Mouse (Mus musculus) thymus, postnatal 0 days (tissue): ENCODE measurements around the gene Ubxn1. TPM values are rescaled to one million over a fixed set of nuclear protein-coding genes. Genes with fewer than 3 reads are reported as not detected.
"Not testable (repeated sequence)": the region's sequence is repeated elsewhere in the genome, so short reads cannot be mapped to it uniquely, and the experiment has no call there.

Source experiments
- DNase-seq: peaks from one replicate; pipeline ENCODE4 v3.0.0-alpha.2; 2015; ENCODE audit warnings: low spot score
- polyA plus RNA-seq: library from polyadenylated mRNA; unstranded; fragments of >200 nt; fragmentation: Nextera tagmentation; extraction: Ambion mirVana; gene quantifications from 2 replicates; pipeline ENCODE4 v1.2.1, GENCODE M21; 2015

Ubxn1 gene
- 171 and 178 TPM in 2 replicates for polyA plus RNA-seq

DNA sequence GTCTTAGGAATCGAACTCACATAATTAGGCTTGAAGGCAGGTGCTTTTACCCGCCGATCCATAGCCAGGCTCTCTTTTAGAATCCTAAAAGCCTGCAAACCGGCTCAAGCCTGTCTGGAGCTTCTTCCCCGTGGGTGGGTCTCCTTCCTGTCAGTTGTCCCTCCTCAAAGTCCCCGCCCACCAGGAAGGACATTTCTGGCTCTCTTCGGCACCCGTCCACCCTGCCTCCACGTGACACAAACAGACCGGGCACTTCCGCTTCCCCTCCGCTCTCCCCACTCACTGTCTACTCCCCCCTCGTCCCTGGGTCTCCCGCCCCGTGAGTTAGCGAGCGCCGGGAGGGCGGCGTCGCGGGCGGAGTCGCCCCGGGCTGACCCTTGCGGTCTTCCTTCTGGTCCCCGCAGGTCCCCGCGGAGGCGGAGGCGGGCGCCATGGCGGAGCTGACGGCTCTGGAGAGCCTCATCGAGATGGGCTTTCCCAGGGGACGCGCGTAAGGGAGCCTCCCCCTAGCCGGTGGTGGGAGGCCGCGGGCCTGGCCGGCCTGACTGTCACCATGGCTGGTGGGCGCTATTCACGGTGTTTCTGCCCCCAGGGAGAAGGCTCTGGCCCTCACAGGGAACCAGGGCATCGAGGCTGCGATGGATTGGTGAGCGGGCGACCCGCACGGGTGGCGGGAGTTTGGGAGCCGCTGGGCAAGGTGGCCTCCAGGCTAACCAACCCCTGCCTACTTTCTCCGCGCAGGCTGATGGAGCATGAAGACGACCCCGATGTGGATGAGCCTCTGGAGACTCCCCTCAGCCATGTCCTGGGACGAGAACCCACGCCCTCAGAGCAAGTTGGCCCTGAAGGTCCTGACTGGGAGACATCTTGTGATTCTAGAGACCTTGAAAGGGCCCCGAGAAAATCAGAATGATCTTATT, at the start of gene Ubxn1:
Ubxn1 (plus strand) TSS at position 230 of the 920 bp plus-strand sequence.
- DNase-seq: peak; percentile 96

DNA sequence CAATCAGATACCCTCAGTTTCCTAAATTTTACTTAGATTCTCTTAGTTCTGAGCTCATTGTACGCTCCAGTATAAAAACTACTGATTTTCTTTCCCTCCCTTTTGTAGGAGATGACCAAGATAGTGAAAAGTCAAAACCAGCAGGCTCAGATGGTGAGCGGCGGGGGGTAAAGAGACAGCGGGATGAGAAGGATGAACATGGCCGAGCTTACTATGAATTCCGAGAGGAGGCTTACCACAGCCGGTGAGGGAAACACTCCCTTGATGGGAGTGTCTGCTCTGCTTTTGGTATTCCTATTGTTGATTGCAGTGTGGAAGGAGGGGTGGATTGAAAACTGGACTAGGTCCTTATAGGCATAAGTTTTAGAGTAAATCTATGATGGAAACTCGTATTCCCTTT, 48.6 kb upstream of the Ubxn1 start:
- DNase-seq: no peak

DNA sequence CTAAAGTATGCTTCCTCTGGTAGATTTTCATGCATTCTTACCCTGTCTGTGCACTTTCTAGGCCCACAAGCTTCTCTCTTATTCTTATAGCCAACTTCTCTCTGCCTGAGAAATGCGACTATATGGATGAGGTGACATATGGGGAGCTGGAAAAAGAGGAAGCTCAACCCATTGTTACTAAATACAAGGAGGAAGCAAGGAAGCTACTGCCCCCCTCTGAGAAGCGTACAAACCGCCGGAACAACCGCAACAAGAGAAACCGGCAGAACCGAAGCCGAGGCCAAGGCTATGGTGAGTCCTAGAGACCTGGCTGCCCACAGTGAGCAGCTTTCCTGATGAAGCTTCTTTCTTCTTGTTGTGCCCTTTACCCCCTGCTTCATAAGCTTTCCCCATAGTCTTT, 41.6 kb upstream of the Ubxn1 start, which contains the start of gene AC129217.1:
AC129217.1 (plus strand) TSS at position 114 of the 400 bp plus-strand sequence.
- no peak for DNase-seq

DNA sequence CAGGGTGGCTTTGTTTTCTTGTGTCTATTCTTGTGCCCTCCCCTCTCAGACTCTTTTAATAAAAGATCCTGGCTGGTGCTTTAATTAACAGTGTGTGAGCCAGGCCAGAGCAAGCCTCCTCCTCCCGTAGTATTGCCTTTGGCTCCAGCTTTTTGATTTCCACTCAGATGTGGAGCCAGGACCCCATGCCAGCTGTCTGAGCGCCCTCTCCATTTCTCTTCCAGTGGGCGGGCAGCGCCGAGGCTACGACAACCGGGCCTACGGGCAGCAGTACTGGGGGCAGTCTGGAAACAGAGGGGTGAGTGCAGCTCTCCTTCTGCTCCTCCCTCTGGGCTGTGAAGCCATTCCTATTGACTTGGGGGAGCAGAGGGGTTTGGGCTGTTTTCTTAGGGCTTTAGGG, 40.6 kb upstream of the Ubxn1 start:
- no peak for DNase-seq

DNA sequence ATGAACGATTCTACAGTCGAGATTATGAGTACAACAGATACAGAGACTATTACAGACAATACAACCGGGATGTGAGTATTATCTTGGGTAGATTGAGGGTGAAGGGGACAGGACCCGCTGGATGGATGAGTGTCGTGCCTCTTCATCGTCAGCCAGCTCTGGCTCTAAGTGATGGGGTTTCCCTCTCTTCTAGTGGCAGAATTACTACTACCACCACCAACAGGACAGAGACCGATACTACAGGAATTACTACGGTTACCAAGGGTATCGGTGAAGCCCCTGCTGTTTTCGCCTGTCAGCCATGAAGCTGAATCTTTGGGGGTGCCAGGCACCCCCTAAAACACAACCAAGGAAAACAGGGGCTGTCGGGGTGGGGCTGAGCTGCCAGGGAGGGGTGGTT, 40.0 kb upstream of the Ubxn1 start:
- DNase-seq: no peak

DNA sequence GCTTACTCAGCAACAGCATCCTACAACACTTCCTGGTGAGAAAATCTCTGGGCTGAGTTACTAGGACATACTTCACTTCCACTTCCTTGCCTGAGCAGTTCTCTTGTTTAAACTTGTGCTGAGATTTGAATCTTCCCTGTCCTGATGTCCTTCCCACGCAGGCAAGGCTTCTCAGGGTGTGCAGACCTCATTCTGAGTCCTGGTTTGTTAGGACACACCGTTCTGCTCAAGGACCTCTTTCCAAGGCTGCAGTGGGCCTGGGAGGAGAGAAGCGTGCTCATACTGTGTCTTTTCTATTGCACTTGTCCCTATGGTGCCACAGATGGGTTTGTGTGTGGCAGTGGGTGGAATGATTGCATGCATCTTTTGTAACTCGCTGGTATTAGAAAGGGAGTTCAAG, 38.3 kb upstream of the Ubxn1 start:
- no peak for DNase-seq

DNA sequence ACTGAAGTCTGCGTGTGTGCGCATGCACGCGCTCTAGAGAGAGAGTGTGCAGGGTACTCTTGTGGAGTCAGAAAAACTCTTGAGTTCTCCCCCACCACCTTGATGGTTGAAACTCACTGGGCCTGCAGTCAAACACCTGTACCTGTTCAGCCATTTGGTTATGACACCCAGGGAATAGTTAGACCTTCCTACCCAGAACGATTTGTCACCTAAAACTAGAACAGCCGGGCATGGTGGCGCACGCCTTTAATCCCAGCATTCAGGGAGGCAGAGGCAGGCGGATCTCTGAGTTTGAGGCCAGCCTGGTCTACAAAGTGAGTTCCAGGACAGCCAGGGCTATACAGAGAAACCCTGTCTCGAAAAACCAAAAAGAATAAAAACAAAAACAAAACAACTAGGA, 35.0 kb upstream of the Ubxn1 start:
- not testable (repeated sequence) for DNase-seq

DNA sequence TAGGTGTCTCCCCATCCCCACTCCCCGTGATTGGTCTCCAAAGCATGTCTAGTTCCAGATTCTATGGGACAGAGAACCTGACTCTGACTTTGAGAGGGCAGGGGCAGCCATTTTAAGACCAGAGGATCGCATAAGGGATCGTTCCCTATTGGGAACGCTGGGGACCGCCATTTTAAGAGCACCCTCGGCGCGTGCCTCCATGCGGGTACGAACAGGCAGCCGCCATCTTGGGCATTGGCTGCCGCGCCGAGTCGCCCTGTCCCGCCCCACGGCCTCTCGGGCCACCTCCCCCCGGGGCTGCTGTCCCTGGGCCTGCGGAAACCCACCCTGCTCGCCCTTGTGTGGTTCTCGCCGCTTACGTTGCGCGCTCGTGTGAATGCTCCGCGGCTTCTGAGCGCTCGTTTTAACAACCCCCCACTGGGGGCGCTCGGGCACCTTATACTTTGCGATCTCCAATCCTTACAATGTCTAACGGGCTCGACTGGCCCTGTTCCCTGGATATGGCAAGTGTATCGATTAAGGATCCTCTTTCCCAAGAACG, 34.0 kb upstream of the Ubxn1 start, which contains the start of gene Bscl2:
Bscl2 (plus strand) TSS at position 217 of the 541 bp plus-strand sequence.
- peak; percentile 84 for DNase-seq

DNA sequence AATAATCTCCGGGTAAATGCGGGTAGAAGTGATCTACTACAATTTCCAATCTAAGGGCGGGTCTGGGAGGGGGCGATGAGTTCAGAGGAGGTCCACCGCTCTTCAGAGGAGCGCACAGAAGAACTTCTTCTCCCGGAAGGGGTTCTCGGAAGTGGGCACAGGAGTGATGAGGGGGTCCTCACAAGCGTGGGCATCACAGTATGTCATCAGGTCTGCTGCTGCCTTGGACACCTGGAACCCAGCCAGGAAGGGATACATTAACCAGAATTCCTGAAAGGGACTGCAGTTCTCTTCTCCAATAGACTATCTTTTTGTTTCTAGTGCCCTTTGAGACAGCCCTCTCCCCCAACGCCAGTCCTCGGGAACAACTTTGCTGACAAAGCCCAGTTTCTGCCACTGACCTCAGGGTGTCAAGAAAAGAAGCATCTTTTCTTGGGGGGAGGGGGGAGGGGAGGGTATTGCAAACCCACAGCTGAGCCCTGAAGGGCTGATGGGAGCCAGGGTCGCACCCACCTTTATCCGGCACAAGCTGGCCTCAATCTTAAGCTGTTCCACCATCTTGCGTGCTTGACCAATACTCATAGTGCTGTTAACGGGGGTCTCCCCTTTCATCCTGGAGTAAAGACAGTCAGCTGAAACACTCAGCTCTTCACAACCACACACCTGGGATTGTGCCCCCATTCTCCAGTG, 33.1 kb upstream of the Ubxn1 start:
- DNase-seq: peak; percentile 39

DNA sequence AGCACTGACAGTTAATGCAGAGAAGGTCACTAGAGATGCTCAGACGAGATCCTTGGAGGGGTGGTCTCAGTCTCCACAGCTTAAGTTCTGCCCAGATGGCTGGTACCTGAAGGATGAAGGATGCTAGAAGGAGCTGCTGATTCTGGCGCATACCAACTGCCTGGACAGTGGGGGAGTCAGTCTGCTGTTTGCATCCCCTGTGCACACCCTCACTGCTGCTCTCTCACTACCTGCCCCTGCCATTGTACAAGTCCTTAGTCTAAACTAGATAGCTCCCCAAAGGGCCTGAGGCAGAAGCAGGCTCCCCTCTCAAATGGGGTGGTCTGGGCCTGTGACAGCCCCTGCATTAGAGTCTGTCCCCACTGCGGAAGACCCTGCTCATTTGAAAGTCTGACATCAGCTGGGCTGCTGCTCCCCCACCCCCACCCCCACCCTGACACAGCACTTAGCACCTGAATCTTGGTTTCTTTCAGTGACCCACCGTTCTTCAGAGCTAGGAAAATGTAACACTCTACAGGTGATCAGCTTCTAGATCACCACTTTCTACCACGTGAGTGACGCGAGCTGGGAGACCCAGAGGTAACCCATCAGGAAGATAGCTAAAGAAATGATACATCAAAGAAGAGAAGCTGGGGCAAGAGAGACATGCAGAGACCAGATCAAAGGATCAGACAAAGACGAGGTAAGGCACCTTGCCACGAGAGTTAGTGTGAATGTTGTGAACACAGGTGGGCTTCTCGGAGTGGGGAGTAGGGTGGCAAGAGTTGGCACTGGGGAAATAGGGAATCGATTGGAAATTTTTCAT, 32.0 kb upstream of the Ubxn1 start, which contains the start of gene Gng3:
Gng3 (minus strand) TSS at position 92 of the 805 bp plus-strand sequence.
- DNase-seq: no peak

DNA sequence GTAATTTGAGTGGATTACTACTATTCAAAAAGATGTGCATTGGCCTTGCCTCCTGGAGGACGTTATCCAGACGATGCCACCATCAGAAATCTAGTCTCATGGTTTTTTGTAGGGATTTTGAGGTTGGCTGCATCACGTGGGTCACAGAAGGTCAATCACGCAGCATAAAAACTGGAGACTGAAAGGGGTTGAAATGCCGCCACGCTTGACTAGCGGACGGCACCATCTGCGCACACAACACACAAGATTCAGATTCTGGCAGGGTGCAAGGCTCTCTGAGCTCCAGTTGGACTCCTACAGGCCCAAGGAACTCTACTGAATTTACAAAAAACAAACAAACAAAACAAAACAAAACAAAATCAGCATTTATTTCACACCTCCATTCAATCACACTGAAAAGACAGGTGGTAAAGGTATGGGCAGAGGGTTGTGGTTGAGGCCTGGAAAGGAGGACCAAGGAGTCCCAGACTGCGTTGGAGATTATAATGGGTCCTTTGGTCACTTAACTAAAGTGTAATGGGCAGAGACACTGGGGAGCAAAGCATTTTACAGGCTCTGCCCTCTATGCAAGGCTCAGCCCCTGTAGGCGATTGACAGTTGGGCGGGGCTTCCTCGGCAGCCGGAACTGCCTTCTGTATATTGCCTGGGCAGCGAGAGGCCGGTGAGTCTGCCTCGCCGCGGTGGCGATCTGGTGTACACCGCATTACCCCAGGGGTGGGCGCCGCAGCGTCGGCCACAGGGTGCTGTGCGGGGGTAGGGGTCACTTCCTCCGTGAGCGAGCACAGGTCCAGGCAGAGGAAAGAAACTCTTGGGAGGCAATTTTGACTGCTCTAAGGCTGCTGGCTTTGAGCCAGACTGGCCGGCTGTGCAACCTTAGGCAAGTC, 31.1 kb upstream of the Ubxn1 start:
- peak; percentile 55 for DNase-seq

DNA sequence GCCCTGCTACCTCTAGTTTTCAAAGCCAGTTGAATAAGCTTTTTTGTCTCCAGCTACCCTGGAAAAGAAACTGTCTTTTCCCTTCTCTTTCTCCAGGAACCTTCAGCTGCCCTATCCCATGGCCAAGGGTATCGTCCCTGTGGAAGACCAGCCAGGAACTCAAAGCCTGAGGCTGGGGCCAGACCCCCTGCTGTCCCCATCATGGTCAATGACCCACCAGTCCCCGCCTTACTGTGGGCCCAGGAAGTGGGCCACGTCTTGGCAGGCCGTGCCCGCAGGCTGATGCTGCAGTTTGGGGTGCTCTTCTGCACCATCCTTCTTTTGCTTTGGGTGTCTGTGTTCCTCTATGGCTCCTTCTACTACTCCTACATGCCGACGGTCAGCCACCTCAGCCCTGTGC, 30.3 kb upstream of the Ubxn1 start:
- no peak for DNase-seq

DNA sequence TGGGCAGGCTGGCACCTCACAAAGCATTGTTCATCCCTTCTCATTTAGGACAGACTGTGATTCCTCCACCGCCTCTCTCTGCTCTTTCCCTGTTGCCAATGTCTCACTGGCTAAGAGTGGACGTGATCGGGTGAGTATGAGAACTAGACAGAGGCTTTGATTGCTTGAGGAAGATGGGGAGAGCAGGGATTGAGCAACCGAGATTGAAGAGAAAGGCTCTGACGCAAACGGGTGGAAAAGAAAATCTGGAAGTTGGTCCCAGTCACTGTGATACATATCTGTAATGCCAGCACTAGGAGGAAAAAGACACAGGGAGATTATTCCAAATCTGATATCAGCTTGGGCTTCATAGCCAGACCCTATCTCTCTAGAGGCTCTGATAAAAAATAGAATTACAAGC, 28.3 kb upstream of the Ubxn1 start:
- no peak for DNase-seq

DNA sequence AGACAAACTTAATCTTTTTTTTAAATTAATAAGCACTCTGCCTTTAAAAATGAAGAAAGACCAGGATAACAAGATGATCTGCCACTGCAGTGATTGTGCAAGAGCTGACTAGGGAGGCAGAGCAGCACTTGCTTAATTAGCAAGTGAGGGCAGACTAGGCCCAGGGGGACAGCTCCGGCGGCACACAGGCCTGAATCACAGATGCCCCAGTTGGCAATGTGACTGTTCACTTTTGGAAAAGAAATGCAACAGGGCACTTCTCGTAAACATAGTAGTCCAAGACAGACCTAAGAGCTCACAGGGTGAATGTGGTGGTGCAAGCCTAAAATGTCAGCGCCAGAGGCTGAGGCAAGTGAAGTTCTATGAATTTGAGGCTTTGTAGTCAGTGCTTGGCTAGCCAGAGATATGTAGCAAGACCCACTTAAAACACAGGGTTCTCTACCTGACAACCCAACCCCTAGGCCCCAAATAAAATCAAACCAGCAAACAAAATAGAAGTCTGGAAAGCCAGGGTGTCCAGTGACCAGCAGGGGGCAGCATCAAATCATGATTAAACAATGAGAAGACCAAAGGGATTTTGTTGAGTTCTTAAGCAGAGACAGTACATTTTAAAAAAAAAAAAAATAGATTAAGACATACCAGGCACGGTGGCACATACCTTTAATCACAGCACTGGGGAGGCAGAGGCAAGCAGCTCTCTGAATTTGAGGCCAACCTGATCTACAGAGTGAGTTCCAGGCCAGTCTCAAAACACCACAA, 26.7 kb upstream of the Ubxn1 start:
- DNase-seq: peak; percentile 82

DNA sequence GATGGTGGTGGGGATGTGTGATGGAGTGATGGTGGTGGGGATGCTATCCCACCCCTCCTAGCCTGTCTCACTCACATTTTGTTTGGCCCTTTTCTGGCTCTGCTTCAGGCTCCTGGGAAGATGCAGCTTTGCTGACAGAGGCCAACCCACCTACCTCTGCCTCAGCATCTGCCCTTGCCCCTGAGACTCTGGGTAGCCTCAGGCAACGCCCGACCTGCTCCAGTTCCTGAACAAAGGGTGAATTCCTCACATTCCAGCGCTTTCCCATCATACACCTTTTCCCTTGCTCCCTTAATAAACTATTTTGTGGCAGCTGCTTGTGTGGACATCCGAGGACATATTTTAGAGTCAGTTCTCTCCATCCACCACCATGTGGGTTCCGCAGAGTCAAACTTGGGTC, 22.9 kb upstream of the Ubxn1 start:
- no peak for DNase-seq

DNA sequence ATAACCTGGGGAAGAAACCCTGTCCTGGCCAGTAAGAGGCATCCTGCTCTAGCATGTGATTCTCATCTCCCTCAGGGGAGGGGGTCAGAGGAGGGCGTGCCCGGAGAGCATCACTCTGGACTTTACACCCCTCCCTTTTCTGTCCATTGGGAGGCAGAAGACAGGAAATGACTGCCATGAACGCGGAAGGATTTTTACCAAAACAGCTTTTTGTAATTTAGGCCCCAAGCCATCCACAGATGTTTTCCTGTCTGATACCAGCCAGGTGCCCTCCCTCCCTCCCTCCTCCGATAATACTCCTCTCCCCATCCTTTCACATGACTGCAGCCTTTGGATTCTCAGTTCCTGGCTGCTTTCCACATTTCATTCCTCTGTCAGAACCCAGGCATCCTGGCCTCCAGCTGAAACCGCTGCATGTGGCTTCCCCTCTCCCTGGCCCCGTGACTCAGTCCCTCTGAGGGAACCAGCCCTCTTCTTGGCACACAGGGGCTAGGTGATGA, 20.8 kb upstream of the Ubxn1 start, which contains the start of gene Lrrn4cl:
Lrrn4cl (plus strand) TSS at position 367 of the 500 bp plus-strand sequence.
- DNase-seq: no peak

DNA sequence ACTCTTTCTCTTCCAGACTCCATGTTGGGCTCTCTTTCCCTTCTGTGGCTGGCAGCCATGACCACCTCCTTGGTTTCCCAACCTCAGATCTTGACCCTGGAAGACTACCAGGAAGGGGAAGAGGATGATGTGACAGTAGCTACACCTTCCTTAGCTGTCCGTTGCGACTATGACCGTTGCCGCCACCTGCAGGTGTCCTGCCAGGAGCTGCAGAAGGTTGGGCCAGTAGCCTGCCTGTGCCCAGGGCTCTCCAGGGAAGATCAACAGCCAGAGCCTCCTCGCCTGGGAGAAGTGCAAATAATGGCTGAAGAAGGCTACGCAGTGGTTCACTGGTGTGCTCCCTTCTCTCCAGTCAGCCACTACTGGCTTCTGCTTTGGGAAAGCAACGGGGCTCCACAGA, 19.7 kb upstream of the Ubxn1 start:
- no peak for DNase-seq

DNA sequence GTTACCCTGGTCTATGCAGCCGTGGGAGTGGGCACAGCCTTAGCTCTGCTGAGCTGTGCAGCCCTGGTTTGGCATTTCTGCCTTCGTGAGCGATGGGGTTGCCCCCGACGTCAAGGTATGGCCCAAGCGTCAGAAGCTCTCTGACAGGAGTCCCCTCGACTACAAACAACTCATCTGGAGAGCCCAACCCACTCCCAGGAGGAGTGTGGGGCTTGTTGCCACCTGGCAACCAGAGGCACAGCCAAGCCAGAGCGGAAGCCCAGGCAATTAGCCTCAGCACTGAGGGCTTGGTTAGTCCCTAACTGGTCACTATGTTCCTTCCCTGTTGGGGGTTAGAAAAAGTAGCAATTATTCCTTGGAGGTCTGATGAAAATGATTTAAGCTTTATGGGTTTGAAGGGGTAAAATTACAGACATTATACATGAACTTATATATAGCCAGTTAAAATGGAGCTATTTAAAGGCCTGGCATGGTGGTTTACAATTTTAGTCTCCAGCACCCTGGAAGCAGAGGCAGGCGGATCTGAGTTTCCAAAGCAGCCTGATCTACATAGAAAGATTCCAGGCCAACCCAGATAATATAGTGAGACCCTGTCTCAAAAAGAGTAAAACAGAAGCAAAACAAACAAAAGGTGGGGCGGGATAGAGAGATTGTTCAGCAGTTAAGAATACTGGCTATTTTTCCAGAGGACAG, 18.9 kb upstream of the Ubxn1 start:
- DNase-seq: no peak
